Mouse (Mus musculus) sigmoid colon, adult 10 weeks (tissue): Measurements from ENCODE around the gene Trpc4ap. TPM values are rescaled to one million over a fixed set of nuclear protein-coding genes. Genes with fewer than 3 reads are reported as not detected.

ENCODE experiments used
- polyA plus RNA-seq: library from polyadenylated mRNA; stranded (reverse); fragments of 350-450 nt; fragmentation: Illumina TruSeq; extraction: RNeasy Lipid Tissue Mini Kit (QIAGEN cat#74804); gene quantifications from one replicate; pipeline ENCODE4 v1.2.3, GENCODE M21; 2014; ENCODE audit warnings: low read depth, low replicate concordance

The Trpc4ap gene
- 97.7 TPM for polyA plus RNA-seq

GRCm38 (mm10) chr2:155691723-155692493 lies at the start of gene Trpc4ap:
TSS of gene Trpc4ap (minus strand) at chr2:155692384.

GRCm38 (mm10) chr2:155735766-155736165 lies 43.6 kb upstream of the Trpc4ap start, which contains the start of gene Gm17581:
TSS of gene Gm17581 (minus strand) at chr2:155735866.

GRCm38 (mm10) chr2:155729158-155729645 lies 37.0 kb upstream of the Trpc4ap start, which contains the start of gene Edem2:
TSS of gene Edem2 (minus strand) at chr2:155729475.

GRCm38 (mm10) chr2:155610978-155611377 lies 81.2 kb downstream of the Trpc4ap start, which contains the start of gene Myh7b:
TSS of gene Myh7b (plus strand) at chr2:155611212.

DNA sequence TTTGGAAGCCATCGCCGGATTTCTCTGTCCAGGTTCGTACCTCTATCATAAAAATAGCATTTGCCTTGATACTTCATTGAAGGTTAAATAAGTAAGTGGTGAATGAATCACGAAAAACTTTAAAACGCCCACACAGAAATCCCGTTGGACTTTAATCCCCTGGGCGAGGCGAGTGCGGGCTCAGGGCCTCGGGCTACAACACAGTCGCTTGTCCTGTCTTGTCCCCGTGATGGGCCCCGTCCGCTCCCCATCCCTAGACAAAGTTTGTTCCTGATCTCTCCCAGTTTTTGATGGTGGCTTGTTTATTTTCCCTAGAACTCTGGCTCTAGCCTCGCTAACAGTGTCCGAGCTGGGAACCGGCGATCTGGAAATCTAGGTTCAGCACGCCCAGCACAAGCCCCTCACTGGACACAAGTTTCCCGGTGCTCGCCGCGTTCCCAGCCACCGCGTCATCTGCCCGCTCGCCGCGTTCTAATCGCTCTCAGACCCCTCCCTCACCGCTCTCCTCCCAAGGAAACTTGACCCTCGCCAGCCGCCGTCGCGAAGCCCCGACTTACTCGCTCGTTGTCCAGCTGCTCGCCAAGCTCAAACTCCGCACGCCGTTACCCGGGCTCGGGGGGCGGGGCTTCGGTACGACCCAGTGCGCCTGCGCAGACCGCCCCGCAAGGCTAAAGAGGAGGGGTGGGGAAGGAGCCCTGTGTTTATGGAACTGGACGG lies 99.9 kb downstream of the Trpc4ap start, which contains the start of gene Gss:
Gss (minus strand) TSS at position 674 of the 717 bp plus-strand sequence.

Other genes with a start within 250 kb of the Trpc4ap start
- gene Ncoa6, start 218.5 kb downstream of the Trpc4ap start, polyA plus RNA-seq: 74.3 TPM
- gene Acss2, start 174.4 kb downstream of the Trpc4ap start, polyA plus RNA-seq: 77.9 TPM
- 0.16 TPM for gene Ggt7, start 174.1 kb downstream of the Trpc4ap start, polyA plus RNA-seq
- gene Gss, start 99.6 kb downstream of the Trpc4ap start, polyA plus RNA-seq: 13.5 TPM
- gene Myh7b, start 81.2 kb downstream of the Trpc4ap start, polyA plus RNA-seq: not detected
- 18.2 TPM for gene Edem2, start 37.1 kb upstream of the Trpc4ap start, polyA plus RNA-seq
- not detected for gene Gm17581, start 43.5 kb upstream of the Trpc4ap start, polyA plus RNA-seq
- gene Procr, start 58.7 kb upstream of the Trpc4ap start, polyA plus RNA-seq: 8.5 TPM
- not detected for gene Mmp24, start 83.0 kb upstream of the Trpc4ap start, polyA plus RNA-seq
- 9.9 TPM for gene BC029722, start 127.0 kb upstream of the Trpc4ap start, polyA plus RNA-seq
- 19.9 TPM for gene Eif6, start 134.5 kb upstream of the Trpc4ap start, polyA plus RNA-seq
- gene Fam83c, start 142.5 kb upstream of the Trpc4ap start, polyA plus RNA-seq: 5.2 TPM
- 40.9 TPM for gene Uqcc1, start 237.9 kb upstream of the Trpc4ap start, polyA plus RNA-seq
- not detected for gene Gm15557, start 248.3 kb upstream of the Trpc4ap start, polyA plus RNA-seq